Mouse (Mus musculus): ENCODE data around the gene Mup19. TPM values are rescaled to one million over a fixed set of nuclear protein-coding genes. Genes with fewer than 3 reads are reported as not detected.
"Not testable (repeated sequence)": the region's sequence is repeated elsewhere in the genome, so short reads cannot be mapped to it uniquely, and the experiment has no call there.

The Mup19 gene
- total RNA-seq (2022): 1 to 10 TPM in 2 of 4 experiments, not detected in 2; 1.3 to 8.4 TPM

- DNase-seq: not testable (repeated sequence)
Measured at GRCm38 (mm10) chr4:61782169-61782568, at the start of gene Mup19. TSS of gene Mup19 (minus strand) at chr4:61782269.

- no peak for DNase-seq
Measured at GRCm38 (mm10) chr4:61829211-61829610, 47.1 kb upstream of the Mup19 start.

- no peak for DNase-seq
Measured at GRCm38 (mm10) chr4:61823185-61823584, 41.1 kb upstream of the Mup19 start.

- DNase-seq: not testable (repeated sequence)
Measured at GRCm38 (mm10) chr4:61822541-61822940, 40.5 kb upstream of the Mup19 start.

- no peak for DNase-seq
Measured at GRCm38 (mm10) chr4:61815602-61816001, 33.5 kb upstream of the Mup19 start.

- no peak for DNase-seq
Measured at GRCm38 (mm10) chr4:61813435-61813834, 31.4 kb upstream of the Mup19 start.

GRCm38 (mm10) chr4:61811193-61811592, 29.1 kb upstream of the Mup19 start:
- DNase-seq: not testable (repeated sequence)

- not testable (repeated sequence) for DNase-seq
Measured at GRCm38 (mm10) chr4:61808926-61809325, 26.9 kb upstream of the Mup19 start.

GRCm38 (mm10) chr4:61789699-61790098, 7.6 kb upstream of the Mup19 start:
- not testable (repeated sequence) for DNase-seq

- not testable (repeated sequence) for DNase-seq
Measured at GRCm38 (mm10) chr4:61784231-61784630, 2.2 kb upstream of the Mup19 start.

Other genes with a start within 250 kb of the Mup19 start
- 1 to 10 TPM in 1 of 4 experiments, under 1 TPM in 1, not detected in 2; 0.59 to 1.8 TPM for gene Mup17, start 186.4 kb downstream of the Mup19 start, total RNA-seq (2022)
- gene Mup18, start 108.1 kb downstream of the Mup19 start, total RNA-seq (2022): 1 to 10 TPM in 1 of 4 experiments, under 1 TPM in 3; 0.77 to 9.7 (median 0.90) TPM
- gene Mup5, start 53.0 kb upstream of the Mup19 start, total RNA-seq (2022): not detected

All from adrenal gland, adult 8-10 months (tissue).